Mouse (Mus musculus) midbrain, embryonic 16.5 days (tissue): Measurements from ENCODE around the gene Ogfod3. TPM values are rescaled to one million over a fixed set of nuclear protein-coding genes. Genes with fewer than 3 reads are reported as not detected.

Experiments used
- ATAC-seq: fragments of 200-750 bp; cut with Nextera tagmentation; 2 replicates; pipeline ENCODE4 v1.8.0; 2017; ENCODE audit warnings: moderate TSS enrichment
- H3K27ac ChIP-seq: fragments of 300-500 bp; sonication (generic); 2 replicates; pipeline ENCODE4 v1.5.1; 2014; ENCODE audit warnings: mild to moderate bottlenecking, low read length, mixed read lengths
- H3K27me3 ChIP-seq: fragments of 300-500 bp; sonication (generic); 2 replicates; pipeline ENCODE4 v1.6.1; 2014; ENCODE audit warnings: low read depth, low read length, mixed read lengths; ENCODE audit not compliant: control insufficient read depth, insufficient read depth
- H3K36me3 ChIP-seq: fragments of 300-500 bp; sonication (generic); 2 replicates; pipeline ENCODE4 v1.6.1; 2014; ENCODE audit warnings: mild to moderate bottlenecking, low read length, moderate library complexity, mixed read lengths; ENCODE audit not compliant: control insufficient read depth, insufficient read depth
- H3K4me1 ChIP-seq: fragments of 300-500 bp; sonication (generic); 2 replicates; pipeline ENCODE4 v1.6.1; 2014; ENCODE audit warnings: mild to moderate bottlenecking, low read length, mixed read lengths; ENCODE audit not compliant: control insufficient read depth, insufficient read depth
- H3K4me2 ChIP-seq: fragments of 300-500 bp; sonication (generic); 2 replicates; pipeline ENCODE4 v1.6.1; 2014; ENCODE audit warnings: mild to moderate bottlenecking, low read length, mixed read lengths
- H3K4me3 ChIP-seq: fragments of 300-500 bp; sonication (generic); 2 replicates; pipeline ENCODE4 v1.5.1; 2014; ENCODE audit warnings: low read depth, mild to moderate bottlenecking, low read length, moderate library complexity, mixed read lengths
- H3K9ac ChIP-seq: fragments of 300-500 bp; sonication (generic); 2 replicates; pipeline ENCODE4 v1.6.1; 2014; ENCODE audit warnings: low read depth, low read length, mixed read lengths
- H3K9me3 ChIP-seq: fragments of 300-500 bp; sonication (generic); replicated peaks from 2 replicates; pipeline ENCODE4 v1.6.1; 2014; ENCODE audit warnings: mild to moderate bottlenecking, low read length, mixed read lengths; ENCODE audit not compliant: control insufficient read depth, poor library complexity, severe bottlenecking
- WGBS: fragments of 180-500 bp; shearing (Covaris S2); extraction: QIAGEN DNeasy Blood & Tissue Kit; methylation state at CpG from one replicate; pipeline ENCODE4 v1.1.7; 2014; 5-methylcytosine and 5-hydroxymethylcytosine counted together
- polyA plus RNA-seq: library from polyadenylated mRNA; unstranded; fragments of >200 nt; fragmentation: Nextera tagmentation; extraction: Ambion mirVana; gene quantifications from 2 replicates; pipeline ENCODE4 v1.2.1, GENCODE M21; 2015

Gene Ogfod3
- polyA plus RNA-seq, 1 experiment from 2014 or later = 27.6 TPM

- H3K27me3 ChIP-seq = no peaks in the 10 kb centered on the region
- H3K36me3 ChIP-seq = no peaks in the 10 kb centered on the region
- H3K4me3 ChIP-seq = no peak overlapping the region
- H3K4me1 ChIP-seq = peaks cover 27% of the 10 kb centered on the region
- H3K9me3 ChIP-seq = no peaks in the 10 kb centered on the region
- WGBS = 46% methylated on average over 4 of the region's 4 CpGs
- ATAC-seq = no peak
- no peak overlapping the region for H3K9ac ChIP-seq
- no peak overlapping the region for H3K27ac ChIP-seq
- H3K4me2 ChIP-seq = no peak overlapping the region
Observed at GRCm38 (mm10) chr11:121231628-121232291, 27.2 kb upstream of the Ogfod3 start.

- H3K36me3 ChIP-seq = no peaks in the 10 kb centered on the region
- H3K9me3 ChIP-seq = no peaks in the 10 kb centered on the region
- H3K4me1 ChIP-seq = peaks cover 27% of the 10 kb centered on the region
- no peaks in the 10 kb centered on the region for H3K27me3 ChIP-seq
- H3K4me3 ChIP-seq = no peak overlapping the region
- H3K9ac ChIP-seq = no peak overlapping the region
- ATAC-seq = no peak
- H3K27ac ChIP-seq = no peak overlapping the region
- 85% methylated on average over 4 of the region's 4 CpGs for WGBS
- no peak overlapping the region for H3K4me2 ChIP-seq
Observed at GRCm38 (mm10) chr11:121231191-121231590, 26.7 kb upstream of the Ogfod3 start.

- peak within 1 kb of the TSS; percentile 64 for H3K4me2 ChIP-seq
- ATAC-seq = peak; percentile 90
- no peaks in the 10 kb centered on the region for H3K9me3 ChIP-seq
- peak within 1 kb of the TSS; percentile 77 for H3K9ac ChIP-seq
- peaks cover 10% of the 10 kb centered on the region for H3K36me3 ChIP-seq
- no peaks in the 10 kb centered on the region for H3K27me3 ChIP-seq
- peak within 1 kb of the TSS; percentile 77 for H3K27ac ChIP-seq
- H3K4me1 ChIP-seq = peaks cover 23% of the 10 kb centered on the region
- under 1% methylated on average over 23 of the region's 23 CpGs for WGBS
- peak within 1 kb of the TSS; percentile 79 for H3K4me3 ChIP-seq
Observed at GRCm38 (mm10) chr11:121229018-121229439, 24.5 kb upstream of the Ogfod3 start, which contains the start of gene Cybc1. Gene Cybc1 (minus strand): TSS chr11:121229322.

GRCm38 (mm10) chr11:121228129-121229017 lies 23.9 kb upstream of the Ogfod3 start:
- H3K4me3 ChIP-seq = peak overlapping the region; percentile 79
- WGBS = 23% methylated on average over 21 of the region's 21 CpGs
- ATAC-seq = no peak
- H3K4me1 ChIP-seq = peaks cover 23% of the 10 kb centered on the region
- H3K4me2 ChIP-seq = peak overlapping the region; percentile 64
- H3K9ac ChIP-seq = peak overlapping the region; percentile 77
- H3K27ac ChIP-seq = peak overlapping the region; percentile 77
- H3K27me3 ChIP-seq = no peaks in the 10 kb centered on the region
- H3K36me3 ChIP-seq = peaks cover 17% of the 10 kb centered on the region
- no peaks in the 10 kb centered on the region for H3K9me3 ChIP-seq

- no peak for ATAC-seq
- H3K9me3 ChIP-seq = no peaks in the 10 kb centered on the region
- 92% methylated on average over 6 of the region's 6 CpGs for WGBS
- H3K27me3 ChIP-seq = no peaks in the 10 kb centered on the region
- no peak overlapping the region for H3K4me3 ChIP-seq
- H3K36me3 ChIP-seq = peaks cover 71% of the 10 kb centered on the region
- no peak overlapping the region for H3K4me2 ChIP-seq
- no peaks in the 10 kb centered on the region for H3K4me1 ChIP-seq
- no peak overlapping the region for H3K27ac ChIP-seq
- no peak overlapping the region for H3K9ac ChIP-seq
Observed at GRCm38 (mm10) chr11:121221321-121222010, 17.0 kb upstream of the Ogfod3 start.

- H3K27ac ChIP-seq = no peak overlapping the region
- no peaks in the 10 kb centered on the region for H3K4me1 ChIP-seq
- H3K9me3 ChIP-seq = no peaks in the 10 kb centered on the region
- H3K27me3 ChIP-seq = no peaks in the 10 kb centered on the region
- ATAC-seq = no peak
- H3K9ac ChIP-seq = no peak overlapping the region
- no peak overlapping the region for H3K4me2 ChIP-seq
- WGBS = 92% methylated on average over 5 of the region's 5 CpGs
- H3K36me3 ChIP-seq = peaks cover 77% of the 10 kb centered on the region
- no peak overlapping the region for H3K4me3 ChIP-seq
Observed at GRCm38 (mm10) chr11:121220771-121221170, 16.3 kb upstream of the Ogfod3 start.

GRCm38 (mm10) chr11:121219776-121220175 lies 15.3 kb upstream of the Ogfod3 start:
- Histone ChIP-seq H3K36me3 (peaks cover 73% of the 10 kb centered on the region), H3K4me1 (no peaks in the 10 kb centered on the region), H3K4me3 (no peak overlapping the region), H3K27me3 (no peaks in the 10 kb centered on the region), H3K27ac (no peak overlapping the region), H3K4me2 (no peak overlapping the region), H3K9me3 (no peaks in the 10 kb centered on the region), H3K9ac (no peak overlapping the region)
- 91% methylated on average over 11 of the region's 11 CpGs for WGBS
- no peak for ATAC-seq

- H3K4me2 ChIP-seq = no peak overlapping the region
- H3K27ac ChIP-seq = no peak overlapping the region
- ATAC-seq = no peak
- no peaks in the 10 kb centered on the region for H3K4me1 ChIP-seq
- no peak overlapping the region for H3K4me3 ChIP-seq
- peaks cover 52% of the 10 kb centered on the region for H3K36me3 ChIP-seq
- no peaks in the 10 kb centered on the region for H3K27me3 ChIP-seq
- no peaks in the 10 kb centered on the region for H3K9me3 ChIP-seq
- no peak overlapping the region for H3K9ac ChIP-seq
- 92% methylated on average over 3 of the region's 3 CpGs for WGBS
Observed at GRCm38 (mm10) chr11:121216831-121217230, 12.3 kb upstream of the Ogfod3 start.
